Mouse (Mus musculus) spleen, adult 2 months (tissue): Measurements from ENCODE around the gene Cyp4f14. TPM values are rescaled to one million over a fixed set of nuclear protein-coding genes. Genes with fewer than 3 reads are reported as not detected.

Source experiments
- DNase-seq, 2 experiments: peaks; one replicate each; pipeline versions ENCODE4 v3.0.0 to v3.0.0-alpha.2; 2012 to 2021; ENCODE audit warnings: low spot score in 2 of 2, low read depth in 1 of 2
- H3K27ac ChIP-seq: fragments of 200-500 bp; 2 replicates; pipeline ENCODE4 v1.5.1; 2012; ENCODE audit warnings: low read length, inconsistent platforms; ENCODE audit not compliant: insufficient read depth
- H3K27me3 ChIP-seq: fragments of 200-500 bp; 2 replicates; pipeline ENCODE4 v1.6.1; 2012; ENCODE audit warnings: mild to moderate bottlenecking, moderate library complexity, low read length, inconsistent platforms; ENCODE audit not compliant: control insufficient read depth, insufficient read depth
- H3K36me3 ChIP-seq: fragments of 200-500 bp; 2 replicates; pipeline ENCODE4 v1.6.1; 2012; ENCODE audit warnings: mild to moderate bottlenecking, low read length, inconsistent platforms; ENCODE audit not compliant: control insufficient read depth, insufficient read depth
- H3K4me1 ChIP-seq: fragments of 200-500 bp; 2 replicates; pipeline ENCODE4 v1.6.1; 2011; ENCODE audit warnings: inconsistent platforms; ENCODE audit not compliant: control insufficient read depth, insufficient read depth, insufficient read length
- H3K4me3 ChIP-seq: fragments of 200-500 bp; 2 replicates; pipeline ENCODE4 v1.5.1; 2011; ENCODE audit warnings: mild to moderate bottlenecking, inconsistent platforms; ENCODE audit not compliant: insufficient read depth, insufficient read length; ENCODE audit errors: extremely low read depth
- CTCF ChIP-seq: fragments of 200-500 bp; IDR thresholded peaks from 2 replicates; pipeline ENCODE4 v1.5.1; 2011; ENCODE audit warnings: mild to moderate bottlenecking, inconsistent platforms; ENCODE audit not compliant: insufficient read depth, insufficient read length, insufficient replicate concordance; ENCODE audit errors: extremely low read depth
- POLR2A ChIP-seq: fragments of 200-500 bp; IDR thresholded peaks from 2 replicates; pipeline ENCODE4 v1.6.1; 2011; ENCODE audit warnings: low read depth, low read length, inconsistent platforms
- WGBS: fragments of 180-500 bp; shearing (Covaris S2); methylation state at CpG from one replicate; pipeline ENCODE4 v1.1.7; 2018; 5-methylcytosine and 5-hydroxymethylcytosine counted together
- polyA plus RNA-seq: library from polyadenylated mRNA; depleted of rRNA; stranded (reverse); fragments of >200 nt; gene quantifications from 2 replicates; pipeline ENCODE4 v1.2.3, GENCODE M21; 2012; rRNA removed

Gene Cyp4f14
- polyA plus RNA-seq = 0.26 and 0.32 TPM in 2 replicates

DNA sequence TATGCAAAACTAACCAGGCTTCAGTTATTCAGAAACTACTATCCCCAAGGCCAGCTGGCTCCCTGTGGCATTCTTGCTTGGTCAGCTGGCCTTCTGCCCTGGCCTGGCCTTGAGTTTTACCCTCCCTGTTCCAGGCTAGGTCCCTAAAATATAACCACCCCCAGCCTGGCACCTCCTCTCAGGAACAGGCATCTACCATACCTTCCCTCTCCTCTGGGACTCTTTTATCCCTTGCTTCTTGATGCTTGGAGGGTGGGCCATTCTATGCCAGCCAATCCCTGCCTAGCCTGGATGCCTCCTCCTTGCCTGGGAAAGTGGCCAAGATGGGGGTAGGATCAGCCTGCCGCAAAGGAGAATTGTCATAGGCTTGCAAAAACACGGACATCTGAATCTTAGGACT is at the start of gene Cyp4f14:
Gene Cyp4f14, minus strand, starts transcription at position 212 of the 400 bp plus-strand sequence.
- DNase-seq = no peak
- no peaks in the 10 kb centered on the region for H3K36me3 ChIP-seq
- 78% methylated on average over 2 of the region's 2 CpGs for WGBS
- H3K27ac ChIP-seq = no peak within 1 kb of the TSS
- no peak for TF ChIP-seq CTCF
- no peak for TF ChIP-seq POLR2A
- H3K4me1 ChIP-seq = no peaks in the 10 kb centered on the region
- no peak within 1 kb of the TSS for H3K4me3 ChIP-seq
- H3K27me3 ChIP-seq = peaks cover 2% of the 10 kb centered on the region

DNA sequence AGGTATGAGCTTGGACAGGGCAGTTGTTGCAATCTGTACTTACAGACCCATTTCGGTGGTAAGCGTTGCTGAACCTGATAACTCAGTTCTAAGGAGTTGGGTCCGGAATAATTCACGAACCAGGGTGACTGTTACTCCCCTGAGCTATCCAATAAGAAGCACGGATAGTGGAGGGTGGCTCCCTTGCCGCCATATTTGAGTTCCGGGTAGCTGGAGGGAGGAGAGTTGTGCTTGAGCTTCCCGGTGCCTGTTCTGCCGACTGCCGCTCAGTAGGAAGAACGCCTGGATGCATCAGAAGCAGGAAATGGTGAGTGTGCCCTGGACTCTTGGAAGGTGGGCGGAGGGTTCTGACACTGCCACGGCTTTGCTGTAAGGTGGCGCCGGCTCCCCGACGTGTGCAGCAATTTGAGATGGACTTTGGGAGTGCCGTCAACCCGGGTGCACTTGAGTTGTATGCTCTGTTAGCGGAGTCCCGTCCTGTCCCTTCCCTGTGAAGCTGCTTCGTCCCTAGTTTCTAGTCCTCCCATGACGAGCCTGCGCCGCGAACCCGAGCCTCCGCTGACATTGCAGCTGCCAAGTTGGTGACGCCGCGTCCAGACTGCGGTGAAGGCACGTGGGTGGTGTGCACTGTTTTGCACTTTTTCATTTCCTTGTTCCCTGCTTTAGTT is 48.6 kb upstream of the Cyp4f14 start, which contains the start of gene Zfp472:
Gene Zfp472, plus strand, starts transcription at position 192 of the 668 bp plus-strand sequence.
- DNase-seq = peak; percentile 83 to 85
- no peaks in the 10 kb centered on the region for H3K36me3 ChIP-seq
- H3K4me1 ChIP-seq = peaks cover 9% of the 10 kb centered on the region; the same call in 1 of the 2 replicates
- no peak for TF ChIP-seq CTCF
- peak; percentile 27; the same call in 1 of the 2 replicates for TF ChIP-seq POLR2A
- H3K27me3 ChIP-seq = no peaks in the 10 kb centered on the region
- WGBS = under 1% methylated on average over 33 of the region's 33 CpGs
- H3K4me3 ChIP-seq = peak within 1 kb of the TSS; percentile 82
- H3K27ac ChIP-seq = peak within 1 kb of the TSS; percentile 49

DNA sequence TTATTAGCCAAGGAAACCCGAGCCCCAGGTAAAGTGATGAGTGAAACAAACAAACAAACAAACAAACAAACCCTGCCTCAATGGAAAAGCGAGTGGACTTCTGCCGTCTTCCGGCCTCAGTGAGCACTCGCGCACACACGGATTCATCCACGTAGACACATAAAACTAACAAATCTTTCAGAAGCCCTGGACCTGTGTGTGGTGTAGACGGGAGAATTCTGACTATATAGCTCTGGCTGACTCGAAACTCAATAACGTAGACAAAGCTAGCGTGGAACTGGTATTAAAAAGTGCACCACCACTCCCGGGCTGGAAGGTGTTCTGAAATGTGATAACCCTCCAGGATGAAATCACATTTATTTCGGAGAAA is 48.1 kb upstream of the Cyp4f14 start:
- no peak for DNase-seq
- peaks cover 9% of the 10 kb centered on the region; the same call in 1 of the 2 replicates for H3K4me1 ChIP-seq
- H3K27ac ChIP-seq = peak overlapping the region; percentile 20
- H3K27me3 ChIP-seq = no peaks in the 10 kb centered on the region
- H3K4me3 ChIP-seq = peak overlapping the region; percentile 82
- WGBS = under 1% methylated on average over 14 of the region's 14 CpGs
- TF ChIP-seq POLR2A = no peak
- no peak for TF ChIP-seq CTCF
- H3K36me3 ChIP-seq = no peaks in the 10 kb centered on the region

DNA sequence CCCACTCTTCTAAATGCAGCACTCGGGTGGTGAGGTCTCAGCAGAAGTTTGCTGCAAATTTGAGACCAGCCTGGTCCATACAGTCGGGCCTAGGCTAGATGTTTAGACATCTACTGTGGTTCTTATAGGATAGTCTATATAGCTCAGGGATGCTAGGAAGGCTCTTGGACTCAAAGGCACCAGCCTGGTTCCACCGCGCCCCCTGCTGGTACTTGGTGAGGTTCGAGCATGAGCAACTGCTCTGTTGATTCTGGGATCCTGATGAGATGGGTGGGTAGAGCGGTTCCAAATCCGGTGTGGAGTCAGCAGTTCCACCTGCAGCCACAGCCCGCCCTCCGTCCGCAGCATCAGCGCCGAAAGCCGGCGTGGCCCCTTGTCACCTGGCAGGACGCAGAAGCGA is 34.3 kb upstream of the Cyp4f14 start:
- H3K4me3 ChIP-seq = no peak overlapping the region
- WGBS = 24% methylated on average over 16 of the region's 16 CpGs
- TF ChIP-seq POLR2A = no peak
- TF ChIP-seq CTCF = peak; percentile 84; the same call in 1 of the 2 replicates
- peak in 1 of 2 experiments; percentile 81 for DNase-seq
- no peaks in the 10 kb centered on the region for H3K36me3 ChIP-seq
- peaks cover 9% of the 10 kb centered on the region for H3K4me1 ChIP-seq
- no peaks in the 10 kb centered on the region for H3K27me3 ChIP-seq
- H3K27ac ChIP-seq = no peak overlapping the region

DNA sequence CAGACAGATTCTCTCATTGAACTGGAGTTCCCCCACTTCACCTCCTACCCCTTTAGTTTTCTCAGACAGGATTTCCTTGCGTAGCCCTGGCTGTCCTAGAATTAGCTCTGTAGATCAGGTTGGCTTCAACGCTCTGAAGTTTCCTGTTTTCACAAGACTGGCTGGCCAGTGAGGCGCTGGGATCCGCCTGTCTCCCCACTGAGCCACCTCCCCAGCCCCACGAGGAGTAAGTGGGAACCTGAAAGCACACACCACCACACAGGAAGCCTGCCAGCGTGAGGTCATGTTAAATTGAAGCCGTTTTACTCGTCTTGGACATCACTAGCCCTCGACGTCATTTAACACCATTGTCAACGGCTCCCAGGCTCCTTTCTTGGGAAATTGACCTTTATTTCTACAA is 33.9 kb upstream of the Cyp4f14 start:
- peaks cover 12% of the 10 kb centered on the region for H3K4me1 ChIP-seq
- TF ChIP-seq POLR2A = no peak
- no peak for TF ChIP-seq CTCF
- 43% methylated on average over 11 of the region's 11 CpGs for WGBS
- no peaks in the 10 kb centered on the region for H3K36me3 ChIP-seq
- DNase-seq = no peak
- H3K27ac ChIP-seq = no peak overlapping the region
- no peak overlapping the region for H3K4me3 ChIP-seq
- no peaks in the 10 kb centered on the region for H3K27me3 ChIP-seq

DNA sequence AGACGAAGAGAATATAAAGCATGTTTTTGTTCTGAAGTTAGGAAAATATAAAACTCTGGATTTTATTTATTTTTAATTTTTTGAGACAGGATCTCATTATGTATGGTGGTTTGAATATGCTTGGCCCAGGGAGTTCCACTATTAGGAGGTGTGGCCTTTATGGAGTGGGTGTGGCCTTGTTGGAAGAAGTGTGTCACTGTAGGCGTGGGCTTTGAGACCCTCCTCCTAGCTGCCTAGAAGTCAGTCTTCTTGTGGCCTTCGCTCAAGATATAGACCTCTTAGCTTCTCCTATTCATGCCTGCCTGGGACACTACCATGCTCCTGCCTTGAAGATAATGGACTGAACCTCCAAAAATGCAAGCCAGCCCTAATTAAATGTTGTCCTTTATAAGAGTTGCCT is 33.0 kb upstream of the Cyp4f14 start:
- Histone ChIP-seq H3K27me3 (no peaks in the 10 kb centered on the region), H3K27ac (no peak overlapping the region), H3K36me3 (no peaks in the 10 kb centered on the region), H3K4me3 (no peak overlapping the region), H3K4me1 (peaks cover 14% of the 10 kb centered on the region)
- TF ChIP-seq POLR2A (no peak), CTCF (no peak)
- no peak for DNase-seq
- WGBS = 91% methylated on average over 3 of the region's 3 CpGs
